ENCODE assay signal across 16 mouse cellular contexts in the genomic region with DNA sequence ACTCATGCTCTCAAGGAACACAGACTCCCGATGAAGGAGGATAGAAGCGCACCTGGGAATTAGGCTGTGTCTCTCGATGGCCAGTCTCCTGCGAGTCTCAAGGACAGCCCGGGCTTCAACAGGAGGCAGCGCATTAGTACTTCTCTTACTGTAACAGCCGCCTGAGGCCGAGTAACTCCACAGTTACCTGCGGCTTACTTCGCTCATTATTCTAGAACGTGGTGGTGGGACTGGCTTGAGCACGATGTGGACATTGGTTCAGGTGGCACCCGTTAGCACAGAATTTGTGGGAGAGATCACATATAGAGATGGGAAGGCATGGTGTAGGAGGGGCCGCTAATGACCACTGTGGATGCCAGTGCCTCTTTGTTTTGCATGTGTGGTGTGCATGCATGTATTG.
"Had no signal": no experiment of that assay in that cellular context is flagged by ENCODE, and none has a peak within 500 bp of the region (broad histone marks: within the 10 kb centered on the region; RNA-seq: fewer than 3 reads in every experiment).

No protein-coding gene starts in this region.

- H3K27ac ChIP-seq: neural tube, embryonic 13.5 days; neural tube, embryonic 15.5 days; stomach, embryonic 15.5 days; stomach, postnatal 0 days had no signal

- H3K9me3 ChIP-seq: neural tube, embryonic 13.5 days; neural tube, embryonic 15.5 days; stomach, embryonic 15.5 days had no signal

- H3K4me3 ChIP-seq: neural tube, embryonic 13.5 days; neural tube, embryonic 15.5 days; stomach, embryonic 15.5 days had no signal

- H3K36me3 ChIP-seq: stomach, embryonic 15.5 days had no signal

- H3K27me3 ChIP-seq: stomach, embryonic 15.5 days had no signal

- DNase-seq: retina, postnatal 1 day; right cerebral cortex, adult 18-20 months; right cerebral cortex, postnatal 14 days; right cerebral cortex, postnatal 25 days; right cerebral cortex, postnatal 4 days; spleen, adult 18-20 months; thymus, adult 18-20 months; thymus, adult 2 months; thymus, postnatal 14 days; thymus, postnatal 25 days; thymus, postnatal 36 days; thymus, postnatal 4 days had no signal

- H3K9ac ChIP-seq: neural tube, embryonic 13.5 days; neural tube, embryonic 15.5 days; stomach, embryonic 15.5 days had no signal

- H3K4me2 ChIP-seq: neural tube, embryonic 13.5 days; neural tube, embryonic 15.5 days; stomach, embryonic 15.5 days had no signal
